Mouse (Mus musculus) layer of hippocampus, postnatal 14 days (tissue): ENCODE results near the gene Zfp26. TPM values are rescaled to one million over a fixed set of nuclear protein-coding genes. Genes with fewer than 3 reads are reported as not detected.

Experiments used
- DNase-seq, 2 experiments: peaks; one replicate each; pipeline ENCODE4 v3.0.0; 2021 to 2022; ENCODE audit warnings: low spot score in 2 of 2, mixed read lengths in 1 of 2
- long read RNA-seq, 2 experiments: library from polyadenylated mRNA; stranded (forward); transcript quantifications; one replicate each; pipeline ENCODE4 v2.0.0; 2021
- total RNA-seq, 2 experiments: library from RNA; stranded (reverse); gene quantifications; 2 replicates each; pipeline ENCODE4 v1.2.3; 2021

Zfp26 gene
- total RNA-seq = 10 to 100 TPM; 25.3 to 28.6 TPM
- long read RNA-seq, experiment 1, partial matches to known transcripts = 0 of 6 reads
- long read RNA-seq, experiment 1, other reads (novel, unspliced or antisense) = 6 of 6 reads
- long read RNA-seq, experiment 2, partial matches to known transcripts = 0 of 3 reads
- long read RNA-seq, experiment 2, other reads (novel, unspliced or antisense) = 3 of 3 reads

DNA sequence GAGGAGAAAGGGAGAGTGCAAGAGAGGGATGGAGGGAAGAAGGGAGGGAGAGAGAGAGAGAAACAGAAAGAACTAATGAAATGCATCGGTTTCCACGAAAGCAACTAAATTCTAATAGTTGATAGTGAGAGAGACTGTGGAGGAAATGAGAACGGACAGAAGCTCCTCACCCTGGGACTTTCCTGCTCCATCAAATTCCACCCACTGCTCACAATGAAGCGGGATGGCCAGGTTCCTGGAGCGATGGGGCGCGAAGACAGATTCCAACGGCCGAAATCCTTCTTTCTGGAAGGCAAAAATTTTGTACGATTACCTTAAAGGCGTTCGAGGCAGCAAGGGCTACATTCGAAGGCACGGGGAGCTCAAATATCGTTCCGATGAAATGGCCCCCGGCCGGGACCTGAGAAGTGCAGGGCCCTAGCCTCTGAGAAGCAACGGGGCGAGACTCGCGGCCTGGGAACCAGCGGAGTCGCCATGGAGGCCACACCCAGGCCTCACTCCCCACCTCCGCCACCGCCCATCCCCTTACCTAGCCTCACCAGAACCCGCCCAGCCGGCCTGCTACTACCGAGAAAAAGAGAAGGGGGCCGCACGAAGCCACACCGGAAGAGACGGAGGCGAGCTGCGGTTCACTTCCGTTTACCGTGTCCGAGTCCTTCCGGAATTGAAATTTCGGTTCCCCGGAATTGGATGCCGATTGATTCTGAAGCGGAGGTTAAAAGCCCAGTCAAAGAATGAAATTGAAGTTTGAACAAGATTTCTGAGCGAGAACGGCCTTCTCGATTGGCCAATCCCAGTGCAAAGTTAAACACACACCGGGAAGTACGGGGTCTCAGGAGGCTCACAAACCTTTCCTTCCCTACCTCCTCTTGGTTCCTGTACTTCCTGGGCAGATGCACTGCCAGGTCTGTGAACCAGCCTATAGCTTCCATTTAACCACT, at the start of gene Zfp26:
Gene Zfp26, minus strand, starts transcription at position 786 of the 941 bp plus-strand sequence.
- DNase-seq = peak; percentile 81 to 87

DNA sequence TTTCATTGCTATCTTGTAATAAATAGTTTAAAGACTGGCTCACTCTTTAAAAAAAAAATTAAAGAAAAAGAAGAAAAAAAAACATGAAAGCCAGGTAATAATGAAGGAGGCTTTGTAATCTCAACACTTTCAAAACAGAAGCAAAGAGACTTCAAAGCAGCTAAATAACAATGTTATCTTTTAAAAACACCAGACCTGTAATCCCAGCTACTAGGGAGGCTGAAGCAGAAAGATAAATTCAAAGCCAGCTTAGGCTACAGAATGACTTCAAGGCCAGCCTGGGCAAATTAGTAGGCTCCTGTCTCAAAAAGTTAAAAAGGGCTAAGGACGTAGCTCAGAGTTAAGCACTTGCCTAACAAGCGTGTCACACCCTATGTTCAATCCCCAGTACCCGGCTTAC, 49.7 kb upstream of the Zfp26 start:
- no peak for DNase-seq

DNA sequence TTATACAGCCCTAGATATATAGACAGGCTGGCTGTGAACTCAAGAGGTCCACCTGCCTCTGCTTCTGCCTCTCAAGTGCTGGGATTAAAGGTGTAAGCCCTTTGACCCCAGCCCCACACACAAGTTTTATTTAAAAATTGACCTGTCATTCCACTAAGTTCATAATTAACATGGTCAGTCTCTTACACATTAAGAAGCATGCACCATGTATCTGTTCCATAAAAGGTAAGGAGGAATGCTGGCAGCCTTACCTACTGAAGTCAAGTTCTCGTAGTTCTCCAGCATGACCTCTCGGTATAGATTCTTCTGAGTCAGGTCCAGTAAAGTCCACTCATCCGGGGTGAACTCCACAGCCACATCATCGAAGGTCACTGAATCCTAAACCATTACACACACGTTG, 44.8 kb upstream of the Zfp26 start:
- DNase-seq = no peak

DNA sequence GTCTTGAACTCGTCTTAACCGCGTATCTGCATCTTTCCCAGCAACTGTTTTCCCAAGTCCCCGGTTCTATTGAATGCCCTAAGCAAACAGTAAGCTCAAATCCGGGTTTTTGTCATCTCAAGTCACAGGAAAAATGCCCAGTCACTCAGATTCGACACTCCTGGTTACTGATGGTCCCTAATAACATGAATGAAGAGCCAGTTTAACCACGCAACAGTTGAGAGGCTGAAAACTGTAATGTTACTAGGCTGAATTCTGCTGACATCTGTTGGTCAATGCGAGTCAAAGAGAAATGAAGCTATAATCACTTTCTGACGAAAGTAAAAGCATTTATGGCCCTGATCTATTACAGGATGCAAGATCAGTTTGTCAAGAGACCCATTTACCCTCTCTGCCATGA, 33.3 kb upstream of the Zfp26 start:
- peak; percentile 22 to 37 for DNase-seq

DNA sequence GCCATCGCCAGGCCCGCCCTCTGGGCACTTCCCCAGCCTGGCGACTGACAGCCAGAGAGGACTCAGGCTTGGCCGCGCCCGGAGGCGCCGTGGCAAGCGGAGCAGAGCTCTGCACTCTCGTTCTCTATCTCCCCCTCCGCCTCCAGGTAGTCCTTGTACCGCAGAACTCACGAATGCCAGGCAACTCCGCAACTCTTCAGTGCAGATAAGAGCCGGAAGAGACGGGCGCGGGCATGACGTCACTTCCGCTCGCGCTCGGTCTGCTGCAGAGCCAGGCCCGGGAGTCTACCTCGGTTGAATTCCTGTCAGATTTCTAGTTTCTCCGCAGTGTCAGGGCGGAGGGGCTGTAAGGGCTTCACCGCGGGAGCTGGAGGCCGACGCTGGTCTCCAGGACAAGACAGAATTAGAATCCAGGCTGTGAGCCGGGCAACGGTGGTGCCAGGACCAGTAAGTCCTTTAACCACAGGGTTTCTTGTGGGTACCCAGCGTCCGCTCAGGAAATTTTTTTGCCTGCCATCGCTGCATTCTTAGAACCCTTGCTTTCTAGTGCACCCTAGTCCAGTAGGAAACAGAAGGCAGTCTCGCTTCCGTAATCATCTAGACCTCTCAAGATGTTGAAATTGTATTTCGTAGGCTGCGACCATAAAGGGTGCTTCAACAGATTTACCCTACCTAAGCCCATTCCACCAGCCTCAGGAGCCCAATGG, 32.7 kb upstream of the Zfp26 start, which contains the start of gene Zfp426:
Gene Zfp426, minus strand, starts transcription at position 220 of the 707 bp plus-strand sequence.
- DNase-seq = peak; percentile 85 to 89

DNA sequence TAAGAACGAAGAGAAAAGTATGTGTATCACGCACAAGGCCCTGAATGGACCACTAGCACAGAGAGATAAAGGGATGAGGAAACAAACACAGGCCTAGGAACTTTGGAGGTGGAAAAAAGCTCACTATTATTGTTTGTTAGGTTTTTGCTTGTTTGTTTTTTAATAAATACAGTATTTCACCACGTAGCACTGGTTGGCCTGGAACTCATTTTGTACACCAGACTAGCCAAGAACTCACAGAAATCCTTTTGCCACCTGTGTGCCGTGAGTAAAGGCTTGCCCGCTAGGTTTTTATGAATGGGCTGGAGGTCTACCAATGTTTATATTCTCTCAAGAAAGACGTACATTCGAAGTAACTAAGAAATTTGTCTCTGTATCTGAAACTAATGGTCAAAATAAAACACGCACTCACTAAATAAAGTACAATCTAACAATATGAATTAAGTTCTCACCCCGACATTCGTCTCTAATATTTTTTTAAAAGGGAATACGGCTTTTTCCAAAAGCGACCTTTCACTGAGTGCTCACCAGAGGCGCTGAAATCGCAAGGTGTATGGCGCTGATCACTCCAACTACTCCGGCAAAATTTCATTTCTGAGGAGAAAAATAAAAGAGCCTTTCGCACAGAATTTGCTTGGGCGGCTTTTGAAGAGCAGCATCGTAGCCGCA, 32.0 kb upstream of the Zfp26 start:
- no peak for DNase-seq

DNA sequence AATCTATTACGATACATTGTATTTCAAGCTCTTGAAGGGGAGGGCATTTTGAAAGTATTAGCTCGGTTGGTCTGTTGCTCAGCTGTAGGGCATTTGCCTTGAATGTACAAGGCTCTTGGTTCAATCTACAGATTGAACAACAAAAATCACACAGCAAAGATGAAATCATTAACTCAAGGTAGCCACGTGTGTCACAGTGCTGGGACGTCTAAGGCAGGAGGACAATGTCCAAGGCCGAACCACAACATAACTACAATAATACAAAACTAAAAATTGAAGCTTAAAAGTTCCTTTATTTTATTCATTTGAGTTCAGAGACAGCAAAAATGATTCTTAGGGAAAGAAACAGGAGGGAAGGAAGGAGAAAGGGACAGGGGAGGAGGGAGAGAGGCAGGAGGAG, 29.6 kb upstream of the Zfp26 start:
- DNase-seq = no peak

DNA sequence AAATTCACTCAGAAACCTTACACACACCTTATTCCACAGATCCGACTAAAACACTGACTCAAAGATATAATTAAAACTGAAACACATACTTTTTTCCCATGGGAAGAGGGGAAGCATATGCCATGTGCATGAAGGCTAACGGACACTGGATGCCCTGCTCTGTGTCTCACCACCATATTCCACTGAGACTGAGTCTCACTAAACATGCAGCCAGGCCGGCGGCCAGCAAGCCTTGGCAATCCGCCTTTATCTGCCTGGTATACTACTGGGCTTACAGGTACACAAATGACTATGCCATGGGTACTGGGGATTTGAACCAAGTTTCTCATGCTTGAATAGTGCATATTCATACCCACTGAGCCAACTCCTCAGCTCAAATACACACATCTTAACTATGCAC, 19.4 kb upstream of the Zfp26 start:
- no peak for DNase-seq

DNA sequence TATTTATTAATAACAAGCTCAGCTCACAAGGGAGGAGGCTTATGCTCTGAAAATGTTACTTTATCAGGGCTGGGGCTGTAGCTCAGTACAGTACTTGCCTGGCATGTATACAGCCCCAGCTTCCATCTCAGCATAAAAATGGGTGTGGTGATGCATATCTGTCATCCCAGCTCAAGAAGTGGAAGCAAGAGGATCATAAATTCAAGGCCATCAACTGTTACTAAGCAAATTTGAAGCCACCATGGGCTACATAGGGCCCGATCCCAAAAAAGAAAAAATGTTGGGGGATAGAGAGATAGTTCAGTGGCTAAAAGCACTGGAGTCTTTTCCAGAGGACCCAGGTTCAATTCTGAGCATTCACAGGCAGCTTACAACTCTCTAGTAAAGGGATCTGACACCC, 16.7 kb upstream of the Zfp26 start:
- DNase-seq = no peak

DNA sequence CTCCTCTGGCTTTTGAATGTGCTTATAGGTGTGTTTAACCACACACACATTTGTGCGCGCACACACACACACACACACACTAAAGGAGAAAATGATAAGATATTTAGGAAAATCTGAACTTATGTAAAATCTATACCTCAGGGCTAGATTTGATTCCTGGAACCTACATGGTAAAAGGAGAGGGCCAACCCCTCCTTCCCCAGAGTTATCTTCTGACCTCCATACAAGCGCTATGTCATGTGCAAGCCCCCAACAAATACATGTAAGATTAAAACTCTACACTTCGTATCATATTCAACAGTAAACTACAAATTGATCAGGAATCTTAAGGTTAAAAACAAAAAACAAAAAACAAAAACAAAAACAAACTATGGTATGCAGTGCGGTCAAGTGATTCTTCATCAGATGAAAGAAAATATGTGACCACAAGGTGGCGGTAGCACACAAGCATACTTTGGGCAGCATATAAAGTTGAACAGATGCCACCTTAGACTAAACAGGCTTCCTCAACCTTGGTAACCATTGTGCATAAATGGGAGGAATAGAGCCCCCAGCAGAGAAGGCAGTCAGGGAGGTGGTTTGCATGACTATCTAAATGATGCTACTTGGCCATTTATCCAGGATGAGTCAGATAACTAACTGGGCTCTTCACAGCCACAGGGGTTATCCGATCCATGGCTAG, 6.9 kb upstream of the Zfp26 start:
- DNase-seq = peak; percentile 50 to 81

DNA sequence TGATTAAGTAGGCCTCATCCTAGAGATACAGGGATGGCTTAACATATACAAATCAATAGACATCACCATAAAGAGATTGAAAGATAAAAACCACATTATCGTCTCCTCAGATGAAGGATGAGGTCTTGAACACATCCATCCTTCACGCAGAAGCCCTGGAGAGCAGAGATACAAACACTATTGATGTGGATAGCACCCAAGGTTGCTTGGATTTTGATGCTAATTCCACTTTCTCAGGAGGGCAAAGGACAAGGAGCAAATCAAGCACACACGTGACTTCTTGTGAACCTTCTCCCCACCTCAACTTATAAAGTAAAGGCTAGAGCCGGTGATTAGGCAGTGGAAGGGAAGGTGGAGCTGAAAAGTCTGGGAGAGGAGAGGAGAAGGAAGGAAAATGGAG, 6.3 kb downstream of the Zfp26 start:
- DNase-seq = no peak

DNA sequence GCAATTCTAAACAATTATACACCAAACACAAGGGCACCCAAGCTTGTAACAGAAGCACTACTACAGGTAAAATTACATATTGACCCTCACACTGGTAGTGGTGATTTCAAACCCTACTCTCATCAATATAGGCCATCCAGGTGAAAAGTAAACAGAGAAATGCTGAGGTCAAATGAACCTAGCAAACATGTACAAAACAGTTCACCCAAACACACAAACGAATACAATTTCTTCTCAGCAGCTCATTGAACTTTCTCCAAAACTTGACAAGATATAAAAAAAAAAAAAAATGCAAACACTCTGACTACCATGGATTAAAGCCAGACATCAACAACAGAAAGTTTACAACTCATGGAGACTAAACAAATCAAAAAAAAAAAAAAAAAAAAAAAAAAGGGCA, 8.5 kb downstream of the Zfp26 start:
- no peak for DNase-seq

DNA sequence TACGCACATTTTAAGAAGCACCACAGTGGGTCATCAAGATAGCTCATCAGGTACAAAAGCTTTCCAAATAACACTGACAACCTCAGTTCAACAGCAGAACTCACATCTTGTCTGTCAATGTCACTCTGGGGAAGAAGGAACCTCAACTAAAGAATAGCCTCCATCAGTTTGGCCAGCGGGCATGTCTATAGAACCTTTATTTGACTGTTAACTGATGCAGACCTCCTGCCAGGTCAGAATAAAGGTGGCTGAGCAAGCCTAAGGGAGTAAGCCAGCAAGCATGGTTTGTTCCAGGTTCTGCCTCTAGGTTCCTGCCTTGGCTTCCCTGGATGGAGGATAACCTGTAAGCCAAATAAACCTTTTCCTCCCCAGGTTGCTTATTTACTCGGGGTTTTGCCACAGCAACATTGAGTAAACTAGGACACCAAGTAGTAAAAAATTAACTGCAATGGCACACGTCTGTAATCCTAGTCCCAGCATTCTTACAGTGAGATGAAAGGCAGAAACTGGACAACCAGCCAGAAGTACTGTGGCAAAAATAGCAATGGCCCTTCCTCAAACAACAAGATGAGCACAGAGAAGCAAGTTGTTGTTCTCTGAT, 16.7 kb downstream of the Zfp26 start:
- DNase-seq = no peak

DNA sequence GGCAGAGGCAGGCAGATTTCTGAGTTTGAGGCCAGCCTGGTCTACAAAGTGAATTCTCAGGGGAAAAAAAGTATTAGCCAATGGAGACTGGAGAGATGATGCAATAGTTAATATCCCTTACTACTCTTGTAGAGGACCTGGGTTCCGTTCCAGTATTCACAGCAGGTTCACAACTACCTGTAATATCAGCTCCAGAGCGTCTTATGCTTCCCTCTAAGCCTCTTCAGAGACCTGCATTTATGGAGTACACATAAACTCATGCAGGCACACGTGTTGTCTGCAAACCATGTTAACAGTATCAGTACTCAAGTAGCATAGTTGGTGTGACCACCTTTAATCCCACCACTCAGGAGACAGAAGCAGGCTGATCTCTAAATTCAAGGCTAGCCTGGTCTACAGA, 30.0 kb downstream of the Zfp26 start:
- DNase-seq = no peak

DNA sequence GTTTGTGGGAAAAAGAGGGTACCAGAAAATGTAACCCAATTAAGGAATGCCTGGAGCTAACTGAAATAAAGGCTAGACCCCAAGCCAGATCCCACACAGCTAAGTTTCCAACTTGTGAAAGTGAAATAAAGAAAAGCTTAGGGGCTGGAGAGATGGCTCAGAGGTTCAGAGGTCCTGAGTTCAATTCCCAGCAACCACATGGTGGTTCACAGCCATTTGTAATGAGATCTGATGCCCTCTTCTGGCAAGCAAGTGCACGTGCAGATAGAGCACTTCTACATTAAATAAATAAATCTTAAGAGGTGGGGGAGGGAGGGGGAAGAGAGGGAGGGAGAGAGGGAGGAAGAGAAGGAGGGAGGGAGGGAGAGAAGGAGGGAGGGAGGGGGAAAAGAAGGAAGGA, 48.5 kb downstream of the Zfp26 start:
- no peak for DNase-seq

DNA sequence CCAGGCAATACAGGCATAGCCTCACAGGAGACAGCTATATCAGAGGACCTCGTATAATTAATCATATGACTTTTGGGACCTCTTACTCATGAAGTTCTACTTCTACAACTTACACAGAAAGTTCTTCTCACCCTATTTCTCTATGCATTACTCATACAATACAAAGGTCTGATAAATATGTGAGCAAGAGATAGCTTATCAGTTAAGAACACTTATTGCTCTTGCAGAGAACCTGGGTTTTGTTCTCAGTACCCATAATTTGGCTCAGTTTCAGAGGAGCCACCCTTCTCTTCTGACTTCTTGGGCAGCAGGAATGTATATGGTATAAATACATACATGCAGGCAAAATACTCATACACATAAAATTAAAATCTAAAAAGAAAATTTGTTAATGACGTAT, 50.6 kb downstream of the Zfp26 start:
- DNase-seq = no peak

DNA sequence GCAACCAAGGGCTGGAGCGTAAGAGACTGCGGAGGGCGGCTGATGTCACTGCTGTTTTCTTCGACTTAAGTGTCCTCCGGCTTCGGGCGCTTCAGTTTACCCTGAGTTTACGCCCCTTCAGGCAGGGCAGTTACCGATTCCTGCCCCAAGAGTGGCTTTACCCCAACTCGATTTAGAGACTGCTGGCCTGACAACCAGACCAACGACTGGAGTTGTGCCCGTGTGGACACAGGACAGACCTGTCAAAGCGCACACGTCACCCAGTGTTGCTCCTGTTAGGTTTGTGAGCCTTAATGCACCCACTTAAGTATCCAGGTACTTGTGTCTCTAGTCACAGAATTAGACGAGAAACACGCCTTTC, 74.6 kb downstream of the Zfp26 start:
- DNase-seq = no peak

DNA sequence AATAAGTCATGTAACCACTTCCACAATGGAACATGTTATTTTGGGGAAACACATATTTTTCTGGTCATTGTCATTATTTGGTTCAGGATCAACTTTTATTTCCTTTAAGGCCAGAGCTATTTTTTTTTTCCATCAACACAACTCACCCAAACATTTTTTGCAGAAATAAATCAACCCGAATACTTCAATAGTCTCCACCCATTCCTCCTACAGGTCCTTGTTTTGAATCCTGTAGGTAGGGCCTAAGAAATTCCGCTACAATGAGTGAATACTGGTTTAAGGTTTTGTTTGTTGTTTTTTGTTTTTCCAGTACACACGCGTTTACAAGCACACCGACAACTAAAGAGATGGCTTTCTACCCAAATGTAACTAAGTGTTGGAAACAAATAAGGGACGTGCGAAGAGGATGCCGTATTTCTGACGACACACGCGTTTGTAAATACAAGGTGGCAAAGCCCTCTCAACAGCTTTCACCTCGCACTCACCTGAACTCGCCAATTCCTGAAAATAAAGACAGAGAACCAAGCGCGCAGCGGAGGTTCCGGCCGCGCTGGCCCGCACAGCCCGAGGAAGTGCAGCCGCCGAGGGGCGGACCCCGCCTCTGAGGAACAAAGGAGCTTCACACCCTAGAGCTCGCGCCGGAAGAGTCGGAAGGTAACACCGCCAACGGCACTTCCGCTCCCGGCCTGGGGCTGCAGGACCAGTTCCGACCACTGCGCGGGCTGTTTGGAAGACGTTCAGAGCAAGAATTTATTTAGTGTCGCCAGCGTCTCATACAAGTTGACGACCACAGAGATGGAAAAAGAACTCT, 75.2 kb downstream of the Zfp26 start, which contains the start of gene Zfp560:
Gene Zfp560, minus strand, starts transcription at position 646 of the 811 bp plus-strand sequence.
- DNase-seq = peak; percentile 91

DNA sequence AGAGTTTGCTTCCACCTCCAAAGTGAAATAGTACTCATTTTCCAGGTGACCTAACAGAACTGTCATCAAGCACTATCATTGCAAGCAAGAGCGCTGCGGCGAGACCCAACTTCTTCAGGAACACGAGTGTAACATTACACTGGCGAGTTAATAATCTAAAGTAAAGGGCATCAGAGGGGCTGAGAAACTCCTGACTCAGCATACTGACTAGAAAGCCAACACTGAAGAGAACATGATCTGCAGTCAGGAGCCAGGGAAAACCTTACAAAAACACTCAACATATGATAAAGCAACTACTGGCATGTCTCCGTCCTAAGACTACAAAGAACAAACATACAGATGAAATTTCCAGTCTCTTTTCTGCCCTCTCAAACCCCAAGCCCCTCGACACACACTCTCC, 76.3 kb downstream of the Zfp26 start:
- DNase-seq = no peak
